Mouse (Mus musculus): ENCODE measurements around the gene Cluh.

DNA sequence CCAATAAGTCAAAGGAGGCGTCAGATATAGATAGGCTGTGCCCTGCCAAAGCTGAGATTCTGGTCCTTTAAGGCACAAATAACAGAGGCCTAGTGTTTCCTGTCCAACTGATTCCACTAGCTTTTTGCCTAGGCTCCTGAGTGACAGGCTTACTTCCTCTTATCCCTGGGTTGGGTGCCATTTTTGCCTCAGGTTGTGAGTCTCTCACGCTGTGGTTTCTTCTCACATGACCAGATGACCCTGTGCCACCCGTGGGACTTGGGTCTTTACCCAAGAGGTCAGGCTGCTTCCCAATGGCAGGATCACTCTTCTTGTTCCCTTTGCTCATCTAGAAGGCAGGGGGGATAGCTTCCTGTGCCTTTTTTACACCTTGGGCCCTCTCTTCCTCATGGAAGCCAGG, 15.0 kb downstream of the Cluh start:
- TF ChIP-seq CTCF (IDR thresholded peaks at IDR 0.05; ENCODE audit: control insufficient read depth, insufficient read depth, insufficient replicate concordance, low read depth, low read length): no peak
- TF ChIP-seq POLR2A (IDR thresholded peaks at IDR 0.05; ENCODE audit: control insufficient read depth, low read depth, low read length): no peak
